13 mouse cellular contexts compared by ENCODE assay signal in the genomic region with DNA sequence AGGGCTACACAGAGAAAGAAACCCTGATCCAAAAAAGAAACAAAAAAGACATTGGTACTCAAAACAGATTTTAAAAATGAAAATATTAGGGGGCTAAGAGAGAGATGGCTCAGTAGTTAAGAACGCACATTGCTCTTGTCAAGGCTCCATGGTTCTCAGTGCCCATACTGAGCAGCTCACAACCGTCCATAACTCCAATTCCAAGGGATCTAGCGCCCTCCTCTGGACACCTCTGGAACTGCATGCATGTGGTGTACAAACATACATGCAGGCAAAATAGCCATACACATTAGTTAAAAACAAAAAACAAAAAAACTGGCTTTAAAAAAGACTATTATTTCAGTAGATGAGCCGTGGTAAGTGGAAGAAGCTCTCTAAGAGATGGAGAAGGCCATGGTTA. TPM values are rescaled to one million over a fixed set of nuclear protein-coding genes. Genes with fewer than 3 reads are reported as not detected.
A peak's percentile ranks its signal among the peaks of the same experiment; 100 is the strongest.
DNase-seq lines count a peak whose midpoint lies in the region; ATAC-seq and TF ChIP-seq lines count a peak whose summit lies in the region.
"Had no signal": no experiment of that assay in that cellular context is flagged by ENCODE, and none has a peak within 500 bp of the region (broad histone marks: within the 10 kb centered on the region; RNA-seq: fewer than 3 reads in every experiment).

No protein-coding gene starts in this region.

- H3K27me3 ChIP-seq in limb, embryonic 11.5 days (ENCODE audit: control insufficient read depth, insufficient read depth, low read length): no peaks in the 10 kb centered on the region
- H3K27me3 ChIP-seq in limb, embryonic 10.5 days (ENCODE audit: low read depth, poor library complexity, severe bottlenecking): no peaks in the 10 kb centered on the region
- no peaks in the 10 kb centered on the region for H3K27me3 ChIP-seq in G1E (ENCODE audit: insufficient read depth, low read length)
- no peaks in the 10 kb centered on the region for H3K27me3 ChIP-seq in myocyte (ENCODE audit: control insufficient read depth, insufficient read depth, insufficient read length)

- H3K4me3 ChIP-seq in limb, embryonic 11.5 days (ENCODE audit: low read depth, low read length): no peak overlapping the region
- H3K4me3 ChIP-seq in limb, embryonic 10.5 days: no peak overlapping the region
- no peak overlapping the region for H3K4me3 ChIP-seq in G1E (ENCODE audit: low read depth, low read length)
- H3K4me3 ChIP-seq in myocyte: no peak overlapping the region

- H3K79me2 ChIP-seq in myocyte (ENCODE audit: control insufficient read depth, insufficient read depth): no peaks in the 10 kb centered on the region

- H3K4me1 ChIP-seq in limb, embryonic 11.5 days (ENCODE audit: control insufficient read depth, insufficient read depth, low read length): no peaks in the 10 kb centered on the region; the same call in 1 of the 2 replicates
- peaks cover 23% of the 10 kb centered on the region for H3K4me1 ChIP-seq in limb, embryonic 10.5 days
- H3K4me1 ChIP-seq in G1E (ENCODE audit: insufficient read depth, low read depth, low read length): no peaks in the 10 kb centered on the region

- 78% methylated on average over 4 of the region's 4 CpGs for WGBS in limb, embryonic 11.5 days
- 74% methylated on average over 4 of the region's 4 CpGs for WGBS in limb, embryonic 10.5 days

- TF ChIP-seq CTCF in G1E (IDR thresholded peaks at IDR 0.05; ENCODE audit: low read depth, low read length): peak; percentile 48; the same call in 1 of the 2 replicates

- no peak overlapping the region for H3ac ChIP-seq in myocyte (ENCODE audit: control insufficient read depth, insufficient read length)

- no peak overlapping the region for H3K27ac ChIP-seq in limb, embryonic 11.5 days (replicated peaks; ENCODE audit: low read depth, low read length)
- no peak overlapping the region for H3K27ac ChIP-seq in limb, embryonic 10.5 days

- H3K9ac ChIP-seq in limb, embryonic 11.5 days (ENCODE audit: low read length): no peak overlapping the region

- peaks cover 3% of the 10 kb centered on the region; the same call in 1 of the 2 replicates for H3K36me3 ChIP-seq in limb, embryonic 11.5 days (ENCODE audit: control insufficient read depth, insufficient read depth, low read length)
- H3K36me3 ChIP-seq in limb, embryonic 10.5 days: peaks cover 49% of the 10 kb centered on the region
- H3K36me3 ChIP-seq in G1E (replicated peaks) (no peaks in the 10 kb centered on the region), myocyte (ENCODE audit: control insufficient read depth, insufficient read depth) (no peaks in the 10 kb centered on the region)

- no peak for ATAC-seq in limb, embryonic 11.5 days (ENCODE audit: insufficient number of reproducible peaks, low FRiP score, low TSS enrichment, low read depth)
- no peak for ATAC-seq in G1E (ENCODE audit: extremely low read depth, insufficient number of reproducible peaks, low FRiP score, poor library complexity, severe bottlenecking)
- ATAC-seq in activated CD4-positive, CD25-positive, alpha-beta regulatory T cell, adult 4 months: no peak

- H3K9me3 ChIP-seq in limb, embryonic 11.5 days (ENCODE audit: control insufficient read depth, low read length): no peaks in the 10 kb centered on the region
- no peaks in the 10 kb centered on the region for H3K9me3 ChIP-seq in limb, embryonic 10.5 days (replicated peaks)
- no peaks in the 10 kb centered on the region for H3K9me3 ChIP-seq in G1E (replicated peaks)

- H3K4me2 ChIP-seq in limb, embryonic 11.5 days (ENCODE audit: low read depth, severe bottlenecking): no peak overlapping the region
- H3K4me2 ChIP-seq in myocyte (ENCODE audit: low read depth): peak overlapping the region; percentile 16

- peak; percentile 29 to 30 for DNase-seq in cerebellum, postnatal 10 days
- DNase-seq in cerebellum, adult 18-20 months: no peak
- peak; percentile 55 for DNase-seq in limb, embryonic 11.5 days (ENCODE audit: low spot score)
- DNase-seq in limb, embryonic 10.5 days (ENCODE audit: low spot score): no peak
- no peak for DNase-seq in G1E (ENCODE audit: low spot score)
- DNase-seq in neural tube, embryonic 10.5 days (ENCODE audit: extremely low spot score, low spot score): no peak
- DNase-seq: cerebellum, postnatal 25 days had no signal

- no peak for TF ChIP-seq POLR2A in myocyte (IDR thresholded peaks at IDR 0.05; ENCODE audit: insufficient read length, low read depth)

TF ChIP-seq in myocyte, 11 proteins besides CTCF, POLR2A, EP300 and RAD21:
- TF ChIP-seq MYOD1 (IDR thresholded peaks at IDR 0.05; ENCODE audit: control insufficient read depth in 1 of 3, insufficient read length in 2 of 3, low read depth in 2 of 3) (no peak), SRF (IDR thresholded peaks at IDR 0.05; ENCODE audit: control insufficient read depth, insufficient read length, low read depth) (no peak), MAX (IDR thresholded peaks at IDR 0.05; ENCODE audit: low read depth) (no peak), TCF3 (IDR thresholded peaks at IDR 0.05; ENCODE audit: insufficient read length, low read depth) (no peak), POLR2AphosphoS2 (IDR thresholded peaks at IDR 0.05; ENCODE audit: insufficient read length, low read depth) (no peak), MYOG (IDR thresholded peaks at IDR 0.05; ENCODE audit: control insufficient read depth in 1 of 3, insufficient read depth in 1 of 3, insufficient read length in 2 of 3, low read depth in 2 of 3) (no peak), CEBPB (IDR thresholded peaks at IDR 0.05; ENCODE audit: insufficient read depth, poor library complexity, severe bottlenecking) (no peak), E2F4 (IDR thresholded peaks at IDR 0.05; ENCODE audit: insufficient read depth) (no peak), TCF12 (IDR thresholded peaks at IDR 0.05; ENCODE audit: insufficient read depth, poor library complexity, severe bottlenecking) (no peak)

RNA-seq across cellular contexts. Expression of a gene that starts 19.9 kb away (rescaled TPM):
- 28.5 and 40.7 TPM in 2 replicates for polyA plus RNA-seq in limb, embryonic 11.5 days (2014; fragmentation: Nextera tagmentation; extraction: Ambion mirVana)
- 29.7 and 34.5 TPM in 2 replicates for polyA plus RNA-seq in limb, embryonic 10.5 days (2016; fragmentation: Nextera tagmentation; extraction: Ambion mirVana)
- total RNA-seq in G1E (2014; fragmentation: Nextera tagmentation) (not detected in 2 replicates), G1E (2017) (0.05 TPM in 1 of 2 replicates, not detected in the other)
- polyA plus RNA-seq in G1E (2012) (not detected in 2 replicates), myocyte (2012; fragmentation: generic; extraction: Trizol) (0.17 TPM)
- not detected for polyA plus RNA-seq in activated CD4-positive, CD25-positive, alpha-beta regulatory T cell, adult 4 months (2017; shearing (Covaris generic))

RNA-seq across cellular contexts. Expression of a gene that starts 30.2 kb away (rescaled TPM):
- not detected in 2 replicates for polyA plus RNA-seq in limb, embryonic 11.5 days (2014; fragmentation: Nextera tagmentation; extraction: Ambion mirVana)
- not detected in 2 replicates for polyA plus RNA-seq in limb, embryonic 10.5 days (2016; fragmentation: Nextera tagmentation; extraction: Ambion mirVana)
- not detected in 2 replicates for total RNA-seq in G1E (2014; fragmentation: Nextera tagmentation)
- total RNA-seq in G1E (2017): not detected in 2 replicates
- polyA plus RNA-seq in G1E (2012): not detected in 2 replicates
- not detected for polyA plus RNA-seq in myocyte (2012; fragmentation: generic; extraction: Trizol)
- not detected for polyA plus RNA-seq in activated CD4-positive, CD25-positive, alpha-beta regulatory T cell, adult 4 months (2017; shearing (Covaris generic))
- total RNA-seq: heart, postnatal 14 days; layer of hippocampus, adult 8-10 months had no signal
- polyA plus RNA-seq: lung, embryonic 16.5 days; neural tube, embryonic 14.5 days had no signal

RNA-seq across cellular contexts. Expression of a gene that starts 42.7 kb away (rescaled TPM):
- polyA plus RNA-seq in limb, embryonic 11.5 days (2014; fragmentation: Nextera tagmentation; extraction: Ambion mirVana): 4.4 and 5.7 TPM in 2 replicates
- polyA plus RNA-seq in limb, embryonic 10.5 days (2016; fragmentation: Nextera tagmentation; extraction: Ambion mirVana): 7.9 and 8.0 TPM in 2 replicates
- total RNA-seq in G1E (2014; fragmentation: Nextera tagmentation) (18.1 and 19.3 TPM in 2 replicates), G1E (2017) (169 and 296 TPM in 2 replicates)
- polyA plus RNA-seq in G1E (2012) (20.2 and 30.8 TPM in 2 replicates), myocyte (2012; fragmentation: generic; extraction: Trizol) (99.0 TPM)
- polyA plus RNA-seq in activated CD4-positive, CD25-positive, alpha-beta regulatory T cell, adult 4 months (2017; shearing (Covaris generic)): 100 to 1,000 TPM in 1 of 2 experiments, 10 to 100 TPM in 1; 85.5 to 100 TPM

Comparison
In these comparisons a context has a peak if more than half of its experiments do, and no peak if none do; other contexts are left out.
1. DNase-seq: peak in cerebellum, postnatal 10 days (2 of 2) and limb, embryonic 11.5 days (single experiment); none in cerebellum, adult 18-20 months (0 of 2), limb, embryonic 10.5 days (single experiment), G1E (single experiment) and neural tube, embryonic 10.5 days (single experiment).
2. RNA of a gene that starts 19.9 kb away (polyA plus RNA-seq): 28.5 to 40.7 TPM in limb, embryonic 11.5 days and 29.7 to 34.5 TPM in limb, embryonic 10.5 days; 0.17 TPM in myocyte (single experiment), not detected in G1E and not detected in activated CD4-positive, CD25-positive, alpha-beta regulatory T cell, adult 4 months; every median in the first group is over 10 times any median in the second.